Mouse (Mus musculus) cerebellum, adult 2 months (tissue): Measurements from ENCODE around the gene Kcnip1.

ENCODE experiments used
- CTCF ChIP-seq: fragments of 200-500 bp; IDR thresholded peaks from 2 replicates; pipeline ENCODE4 v1.5.1; 2011; ENCODE audit warnings: low read depth, mild to moderate bottlenecking, control low read depth, low read length, moderate library complexity, borderline replicate concordance; ENCODE audit not compliant: insufficient read depth
- POLR2A ChIP-seq: fragments of 200-500 bp; IDR thresholded peaks from 2 replicates; pipeline ENCODE4 v1.6.1; 2011; ENCODE audit warnings: low read length, control low read depth, borderline replicate concordance; ENCODE audit not compliant: insufficient read depth

GRCm38 (mm10) chr11:33748754-33749153 lies 244.2 kb downstream of the Kcnip1 start:
- no peak for TF ChIP-seq CTCF
- no peak for TF ChIP-seq POLR2A
